Mouse (Mus musculus) gastrocnemius, adult 8-10 months (tissue): Measurements from ENCODE around the gene Mup1. TPM values are rescaled to one million over a fixed set of nuclear protein-coding genes. Genes with fewer than 3 reads are reported as not detected.
"Not testable (repeated sequence)": the region's sequence is repeated elsewhere in the genome, so short reads cannot be mapped to it uniquely, and the experiment has no call there.

Source experiments
- DNase-seq, 2 experiments: peaks; one replicate each; pipeline ENCODE4 v3.0.0; 2022; ENCODE audit warnings: low spot score in 2 of 2
- total RNA-seq, 4 experiments: library from RNA; stranded (reverse); gene quantifications; 2 replicates each; pipeline ENCODE4 v1.2.4; 2022

The Mup1 gene
- not detected for total RNA-seq

GRCm38 (mm10) chr4:60501860-60502259 lies at the start of gene Mup1:
Gene Mup1, minus strand, starts transcription at chr4:60501960.
- not testable (repeated sequence) for DNase-seq

Other genes with a start within 250 kb of the Mup1 start
- under 1 TPM in 1 of 4 experiments, not detected in 3; 0.70 TPM for gene Mup9, start 80.0 kb downstream of the Mup1 start, total RNA-seq
- under 1 TPM in 1 of 4 experiments, not detected in 3; 0.83 TPM for gene Mup10, start 80.2 kb upstream of the Mup1 start, total RNA-seq
- gene Mup11, start 160.5 kb upstream of the Mup1 start, total RNA-seq = under 1 TPM in 1 of 4 experiments, not detected in 3; 0.78 TPM
- under 1 TPM in 1 of 4 experiments, not detected in 3; 0.46 TPM for gene Mup12, start 239.4 kb upstream of the Mup1 start, total RNA-seq